ENCODE assay signal across 11 mouse cellular contexts in genomic region chr17:45550253-45550652, GRCm38 (mm10). TPM values are rescaled to one million over a fixed set of nuclear protein-coding genes. Genes with fewer than 3 reads are reported as not detected.
DNase-seq lines count a peak whose midpoint lies in the region; ATAC-seq and TF ChIP-seq lines count a peak whose summit lies in the region.
"Had no signal": no experiment of that assay in that cellular context is flagged by ENCODE, and none has a peak within 500 bp of the region (broad histone marks: within the 10 kb centered on the region; RNA-seq: fewer than 3 reads in every experiment).

No protein-coding gene starts in this region.

- no peak for DNase-seq in heart, adult 11 months
- no peak for DNase-seq in stomach, postnatal 0 days (ENCODE audit: low spot score)
- DNase-seq in limb, embryonic 10.5 days (ENCODE audit: low spot score), result peak; percentile 31
- no peak for DNase-seq in left cerebral cortex, postnatal 4 days
- no peak for DNase-seq in adrenal gland, postnatal 14 days
- DNase-seq: liver, embryonic 13.5 days had no signal

- no peak for ATAC-seq in heart, embryonic 11.5 days (replicated peaks; ENCODE audit: insufficient number of reproducible peaks, low FRiP score, low TSS enrichment)
- ATAC-seq in stomach, embryonic 14.5 days (ENCODE audit: insufficient number of reproducible peaks, insufficient read depth, low FRiP score, low read depth), result no peak
- no peak for ATAC-seq in stomach, postnatal 0 days (ENCODE audit: low FRiP score, low TSS enrichment)
- no peak for ATAC-seq in stomach, embryonic 16.5 days (ENCODE audit: insufficient read depth, low FRiP score)

- H3K36me3 ChIP-seq in heart, embryonic 11.5 days (ENCODE audit: control insufficient read depth, insufficient read depth, low read length), result no peaks in the 10 kb centered on the region
- no peaks in the 10 kb centered on the region for H3K36me3 ChIP-seq in stomach, embryonic 14.5 days (ENCODE audit: control insufficient read depth, insufficient read depth, low read length)
- H3K36me3 ChIP-seq in stomach, postnatal 0 days (ENCODE audit: control insufficient read depth, insufficient read depth, low read length), result no peaks in the 10 kb centered on the region
- H3K36me3 ChIP-seq in limb, embryonic 10.5 days, result peaks cover 7% of the 10 kb centered on the region
- no peaks in the 10 kb centered on the region for H3K36me3 ChIP-seq in stomach, embryonic 16.5 days (ENCODE audit: control insufficient read depth, insufficient read depth, low read length)
- H3K36me3 ChIP-seq: liver, embryonic 13.5 days had no signal

- TF ChIP-seq CTCF in stomach, postnatal 0 days (IDR thresholded peaks at IDR 0.05; ENCODE audit: low read depth), result no peak

- peak overlapping the region; percentile 65 for H3K4me3 ChIP-seq in heart, embryonic 11.5 days (ENCODE audit: low read depth, low read length)
- H3K4me3 ChIP-seq in stomach, embryonic 14.5 days (ENCODE audit: low read depth, low read length), result 0 out of 2 replicates have a peak overlapping the region, but pooled peaks have one; percentile 70
- no peak overlapping the region for H3K4me3 ChIP-seq in stomach, postnatal 0 days (ENCODE audit: low read depth, low read length)
- H3K4me3 ChIP-seq in limb, embryonic 10.5 days, result peak overlapping the region; percentile 96
- no peak overlapping the region for H3K4me3 ChIP-seq in stomach, embryonic 16.5 days (replicated peaks; ENCODE audit: low read length)

- no peak overlapping the region for H3K9ac ChIP-seq in heart, embryonic 11.5 days (ENCODE audit: low read depth, low read length)
- H3K9ac ChIP-seq in stomach, embryonic 14.5 days (replicated peaks; ENCODE audit: low read depth, low read length), result no peak overlapping the region
- H3K9ac ChIP-seq in stomach, postnatal 0 days (ENCODE audit: low read length), result no peak overlapping the region
- no peak overlapping the region for H3K9ac ChIP-seq in stomach, embryonic 16.5 days (ENCODE audit: low read length)
- H3K9ac ChIP-seq: liver, embryonic 13.5 days had no signal

- peaks cover 50% of the 10 kb centered on the region for H3K27me3 ChIP-seq in heart, embryonic 11.5 days (ENCODE audit: control insufficient read depth, insufficient read depth, low read length)
- peaks cover 20% of the 10 kb centered on the region for H3K27me3 ChIP-seq in stomach, embryonic 14.5 days (ENCODE audit: control insufficient read depth, insufficient read depth, low read length)
- H3K27me3 ChIP-seq in stomach, postnatal 0 days (ENCODE audit: control insufficient read depth, insufficient read depth, low read length), result peaks cover 8% of the 10 kb centered on the region; the same call in 1 of the 2 replicates
- H3K27me3 ChIP-seq in limb, embryonic 10.5 days (ENCODE audit: low read depth, poor library complexity, severe bottlenecking), result peaks cover 73% of the 10 kb centered on the region
- H3K27me3 ChIP-seq in stomach, embryonic 16.5 days (ENCODE audit: control insufficient read depth, insufficient read depth, low read length), result peaks cover 36% of the 10 kb centered on the region

- intact Hi-C loops in left cerebral cortex, postnatal 4 days (cut with DNase I), result loop anchor here (2.0 to 5.0 kb wide), 2 partner anchors 33 to 71 kb away; no protein-coding TSS in a partner anchor

- peaks cover 15% of the 10 kb centered on the region for H3K4me1 ChIP-seq in heart, embryonic 11.5 days (ENCODE audit: control insufficient read depth, insufficient read depth, low read length)
- 0 out of 2 replicates have a peak, but pooled peaks cover 4% of the 10 kb centered on the region for H3K4me1 ChIP-seq in stomach, embryonic 14.5 days (ENCODE audit: control insufficient read depth, insufficient read depth, low read length)
- no peaks in the 10 kb centered on the region for H3K4me1 ChIP-seq in stomach, postnatal 0 days (replicated peaks; ENCODE audit: control insufficient read depth, insufficient read depth)
- peaks cover 45% of the 10 kb centered on the region for H3K4me1 ChIP-seq in limb, embryonic 10.5 days
- H3K4me1 ChIP-seq in stomach, embryonic 16.5 days (ENCODE audit: control insufficient read depth, insufficient read depth, low read length), result peaks cover 9% of the 10 kb centered on the region

- no peak overlapping the region for H3K27ac ChIP-seq in heart, embryonic 11.5 days (ENCODE audit: low read depth, low read length)
- H3K27ac ChIP-seq in stomach, embryonic 14.5 days (ENCODE audit: low read length), result no peak overlapping the region
- H3K27ac ChIP-seq in stomach, postnatal 0 days (replicated peaks), result no peak overlapping the region
- H3K27ac ChIP-seq in limb, embryonic 10.5 days, result peak overlapping the region; percentile 98; the same call in 1 of the 2 replicates
- no peak overlapping the region for H3K27ac ChIP-seq in stomach, embryonic 16.5 days (ENCODE audit: low read length)
- H3K27ac ChIP-seq: liver, embryonic 13.5 days had no signal

- WGBS in heart, embryonic 11.5 days (ENCODE audit: insufficient replicate concordance), result 42% methylated on average over 5 of the region's 5 CpGs
- 15% methylated on average over 5 of the region's 5 CpGs for WGBS in stomach, embryonic 14.5 days
- WGBS in stomach, postnatal 0 days, result 9% methylated on average over 5 of the region's 5 CpGs
- WGBS in limb, embryonic 10.5 days, result 42% methylated on average over 5 of the region's 5 CpGs
- 15% methylated on average over 5 of the region's 5 CpGs for WGBS in stomach, embryonic 16.5 days

- H3K9me3 ChIP-seq in heart, embryonic 11.5 days (replicated peaks; ENCODE audit: control insufficient read depth, low read length), result no peaks in the 10 kb centered on the region
- H3K9me3 ChIP-seq in stomach, embryonic 14.5 days (ENCODE audit: control insufficient read depth, low read depth, low read length), result no peaks in the 10 kb centered on the region
- no peaks in the 10 kb centered on the region for H3K9me3 ChIP-seq in stomach, postnatal 0 days (ENCODE audit: control insufficient read depth, low read length)
- H3K9me3 ChIP-seq in limb, embryonic 10.5 days (replicated peaks), result no peaks in the 10 kb centered on the region
- H3K9me3 ChIP-seq in stomach, embryonic 16.5 days (replicated peaks; ENCODE audit: control insufficient read depth, low read length), result no peaks in the 10 kb centered on the region
- H3K9me3 ChIP-seq: liver, embryonic 13.5 days had no signal

- peak overlapping the region; percentile 91 for H3K4me2 ChIP-seq in heart, embryonic 11.5 days
- H3K4me2 ChIP-seq in stomach, embryonic 14.5 days (replicated peaks; ENCODE audit: low read depth, low read length), result peak overlapping the region; percentile 92
- H3K4me2 ChIP-seq in stomach, postnatal 0 days (replicated peaks; ENCODE audit: low read depth), result no peak overlapping the region
- H3K4me2 ChIP-seq in stomach, embryonic 16.5 days (ENCODE audit: low read depth, low read length), result peak overlapping the region; percentile 98; the same call in 1 of the 2 replicates

- no peak for TF ChIP-seq EP300 in stomach, postnatal 0 days (optimal IDR thresholded peaks at IDR 0.05)

RNA-seq across cellular contexts. Expression of gene Tmem151b, which starts 0.8 kb away (rescaled TPM):
- 1.00 and 1.0 TPM in 2 replicates for polyA plus RNA-seq in heart, embryonic 11.5 days (2014; fragmentation: Nextera tagmentation; extraction: Ambion mirVana)
- 1.8 and 2.6 TPM in 2 replicates for polyA plus RNA-seq in stomach, embryonic 14.5 days (2014; fragmentation: Nextera tagmentation; extraction: Ambion mirVana)
- 0.41 and 0.63 TPM in 2 replicates for polyA plus RNA-seq in stomach, postnatal 0 days (2015; fragmentation: Nextera tagmentation; extraction: Ambion mirVana)
- 4.1 and 6.8 TPM in 2 replicates for polyA plus RNA-seq in limb, embryonic 10.5 days (2016; fragmentation: Nextera tagmentation; extraction: Ambion mirVana)
- polyA plus RNA-seq in stomach, embryonic 16.5 days (2015; fragmentation: Nextera tagmentation; extraction: Ambion mirVana), result 2.1 and 2.2 TPM in 2 replicates
- total RNA-seq in left cerebral cortex, postnatal 4 days (2021), result 10 to 100 TPM; 90.3 to 92.2 TPM
- total RNA-seq in adrenal gland, postnatal 14 days (2021), result 0.33 and 1.6 TPM in 2 replicates

RNA-seq across cellular contexts. Expression of gene Nfkbie, which starts 5.2 kb away (rescaled TPM):
- 2.4 TPM in 2 replicates for polyA plus RNA-seq in heart, embryonic 11.5 days (2014; fragmentation: Nextera tagmentation; extraction: Ambion mirVana)
- 3.7 and 4.2 TPM in 2 replicates for polyA plus RNA-seq in stomach, embryonic 14.5 days (2014; fragmentation: Nextera tagmentation; extraction: Ambion mirVana)
- polyA plus RNA-seq in stomach, postnatal 0 days (2015; fragmentation: Nextera tagmentation; extraction: Ambion mirVana), result 1.6 and 2.0 TPM in 2 replicates
- 5.1 and 5.2 TPM in 2 replicates for polyA plus RNA-seq in limb, embryonic 10.5 days (2016; fragmentation: Nextera tagmentation; extraction: Ambion mirVana)
- 4.2 and 4.4 TPM in 2 replicates for polyA plus RNA-seq in stomach, embryonic 16.5 days (2015; fragmentation: Nextera tagmentation; extraction: Ambion mirVana)
- 1 to 10 TPM; 2.4 to 2.7 TPM for total RNA-seq in left cerebral cortex, postnatal 4 days (2021)
- 3.6 and 8.7 TPM in 2 replicates for total RNA-seq in adrenal gland, postnatal 14 days (2021)

RNA-seq across cellular contexts. Expression of gene Slc35b2, which starts 13.4 kb away (rescaled TPM):
- polyA plus RNA-seq in heart, embryonic 11.5 days (2014; fragmentation: Nextera tagmentation; extraction: Ambion mirVana), result 87.2 and 91.0 TPM in 2 replicates
- 117 and 120 TPM in 2 replicates for polyA plus RNA-seq in stomach, embryonic 14.5 days (2014; fragmentation: Nextera tagmentation; extraction: Ambion mirVana)
- polyA plus RNA-seq in stomach, postnatal 0 days (2015; fragmentation: Nextera tagmentation; extraction: Ambion mirVana), result 72.7 and 76.8 TPM in 2 replicates
- polyA plus RNA-seq in limb, embryonic 10.5 days (2016; fragmentation: Nextera tagmentation; extraction: Ambion mirVana), result 102 and 105 TPM in 2 replicates
- 115 and 117 TPM in 2 replicates for polyA plus RNA-seq in stomach, embryonic 16.5 days (2015; fragmentation: Nextera tagmentation; extraction: Ambion mirVana)
- total RNA-seq in left cerebral cortex, postnatal 4 days (2021), result 10 to 100 TPM; 39.2 to 40.2 TPM
- 54.8 and 56.1 TPM in 2 replicates for total RNA-seq in adrenal gland, postnatal 14 days (2021)

RNA-seq across cellular contexts. Expression of gene Hsp90ab1, which starts 22.8 kb away (rescaled TPM):
- 1,458 and 1,495 TPM in 2 replicates for polyA plus RNA-seq in heart, embryonic 11.5 days (2014; fragmentation: Nextera tagmentation; extraction: Ambion mirVana)
- 1,573 and 1,607 TPM in 2 replicates for polyA plus RNA-seq in stomach, embryonic 14.5 days (2014; fragmentation: Nextera tagmentation; extraction: Ambion mirVana)
- 715 and 750 TPM in 2 replicates for polyA plus RNA-seq in stomach, postnatal 0 days (2015; fragmentation: Nextera tagmentation; extraction: Ambion mirVana)
- 2,007 and 2,405 TPM in 2 replicates for polyA plus RNA-seq in limb, embryonic 10.5 days (2016; fragmentation: Nextera tagmentation; extraction: Ambion mirVana)
- polyA plus RNA-seq in stomach, embryonic 16.5 days (2015; fragmentation: Nextera tagmentation; extraction: Ambion mirVana), result 1,400 and 1,468 TPM in 2 replicates
- 1,000 to 10,000 TPM; 1,680 to 1,682 TPM for total RNA-seq in left cerebral cortex, postnatal 4 days (2021)
- total RNA-seq in adrenal gland, postnatal 14 days (2021), result 1,351 and 1,485 TPM in 2 replicates

RNA-seq across cellular contexts. Expression of gene Tcte1, which starts 27.0 kb away (rescaled TPM):
- polyA plus RNA-seq in heart, embryonic 11.5 days (2014; fragmentation: Nextera tagmentation; extraction: Ambion mirVana), result 0.13 and 0.23 TPM in 2 replicates
- 0.29 and 0.65 TPM in 2 replicates for polyA plus RNA-seq in stomach, embryonic 14.5 days (2014; fragmentation: Nextera tagmentation; extraction: Ambion mirVana)
- polyA plus RNA-seq in stomach, postnatal 0 days (2015; fragmentation: Nextera tagmentation; extraction: Ambion mirVana), result 0.04 and 0.13 TPM in 2 replicates
- polyA plus RNA-seq in limb, embryonic 10.5 days (2016; fragmentation: Nextera tagmentation; extraction: Ambion mirVana), result 1.4 and 1.5 TPM in 2 replicates
- polyA plus RNA-seq in stomach, embryonic 16.5 days (2015; fragmentation: Nextera tagmentation; extraction: Ambion mirVana), result 0.25 and 0.28 TPM in 2 replicates
- under 1 TPM; 0.58 to 0.64 TPM for total RNA-seq in left cerebral cortex, postnatal 4 days (2021)
- total RNA-seq in adrenal gland, postnatal 14 days (2021), result not detected in 2 replicates
- total RNA-seq: gastrocnemius, postnatal 4 days had no signal
- polyA plus RNA-seq: C2C12; liver, embryonic 13.5 days had no signal

Comparison
In these comparisons a context has a peak if more than half of its experiments do, and no peak if none do; other contexts are left out.
1. H3K4me3 ChIP-seq: peak in heart, embryonic 11.5 days (single experiment), stomach, embryonic 14.5 days (single experiment) and limb, embryonic 10.5 days (single experiment); none in stomach, postnatal 0 days (single experiment) and stomach, embryonic 16.5 days (single experiment).